Mouse (Mus musculus): ENCODE measurements around the gene Gdf3.

- TF ChIP-seq CTCF (IDR thresholded peaks at IDR 0.05; ENCODE audit: low read depth, low read length) (no peak), POLR2A (IDR thresholded peaks at IDR 0.05; ENCODE audit: extremely low read depth, insufficient read depth, low read length) (peak; percentile 89)
Measured at GRCm38 (mm10) chr6:122602242-122602991, 7.5 kb downstream of the Gdf3 start, which contains the start of gene Apobec1.
